Mouse (Mus musculus): ENCODE results near the gene Ebf1. TPM values are rescaled to one million over a fixed set of nuclear protein-coding genes. Genes with fewer than 3 reads are reported as not detected.

Ebf1 gene
- total and polyA plus RNA-seq, 3 experiments, result 0.04 TPM; not detected in 2

DNA sequence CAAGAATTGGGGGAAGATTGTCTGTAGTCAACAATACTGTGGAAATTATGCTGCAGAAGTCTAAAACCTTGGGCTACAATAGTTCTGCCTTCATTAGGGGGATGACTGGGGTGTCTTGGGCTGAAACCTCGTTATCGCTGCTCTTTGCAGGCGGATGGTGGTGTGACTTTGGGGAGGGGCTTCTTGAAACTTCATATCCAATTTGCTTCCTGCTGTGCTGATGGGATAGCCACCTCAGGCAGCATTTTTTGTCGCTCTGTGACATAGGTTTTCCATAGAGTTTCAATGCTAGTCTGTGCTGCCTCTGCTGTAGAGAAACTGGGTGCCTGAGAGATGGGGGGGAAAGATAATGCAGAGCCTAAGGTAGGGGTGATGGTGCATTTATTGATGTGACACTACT is 198.9 kb downstream of the Ebf1 start:
- TF ChIP-seq MAZ (IDR thresholded peaks at IDR 0.05; ENCODE audit: low read depth, low read length) (no peak), ZC3H11A (IDR thresholded peaks at IDR 0.05; ENCODE audit: low read depth, low read length) (no peak), MAFK (IDR thresholded peaks at IDR 0.05; ENCODE audit: borderline replicate concordance, low read depth, low read length) (no peak), SIN3A (IDR thresholded peaks at IDR 0.05; ENCODE audit: low read length) (no peak), MEF2A (IDR thresholded peaks at IDR 0.05; ENCODE audit: extremely low read depth, insufficient replicate concordance, low read depth, low read length, poor library complexity, severe bottlenecking) (no peak), RCOR1 (IDR thresholded peaks at IDR 0.05; ENCODE audit: low read depth, low read length) (no peak), TBP (IDR thresholded peaks at IDR 0.05; ENCODE audit: low read depth, low read length) (no peak), HCFC1 (IDR thresholded peaks at IDR 0.05; ENCODE audit: low read depth, low read length) (no peak), MYB (IDR thresholded peaks at IDR 0.05; ENCODE audit: low read depth, low read length) (no peak)
- no peaks in the 10 kb centered on the region for H3K4me1 ChIP-seq (ENCODE audit: control insufficient read depth in 1 of 2, insufficient read depth in 2 of 2, low read length in 2 of 2)

GRCm38 (mm10) chr11:44822312-44822711 is 205.2 kb downstream of the Ebf1 start:
- TF ChIP-seq ELF1 (IDR thresholded peaks at IDR 0.05; ENCODE audit: low read depth, low read length) (no peak), NELFE (IDR thresholded peaks at IDR 0.05; ENCODE audit: low read depth, low read length) (no peak), HCFC1 (IDR thresholded peaks at IDR 0.05; ENCODE audit: low read depth, low read length) (no peak), MYB (IDR thresholded peaks at IDR 0.05; ENCODE audit: low read depth, low read length) (no peak), CHD2 (IDR thresholded peaks at IDR 0.05; ENCODE audit: low read length) (no peak), KAT2A (conservative IDR thresholded peaks at IDR 0.05; ENCODE audit: low read depth, low read length) (no peak), CHD1 (IDR thresholded peaks at IDR 0.05; ENCODE audit: low read depth, low read length) (no peak), MAFK (IDR thresholded peaks at IDR 0.05; ENCODE audit: borderline replicate concordance, low read depth, low read length) (no peak), RAD21 (IDR thresholded peaks at IDR 0.05; ENCODE audit: low read depth, low read length) (no peak), MXI1 (IDR thresholded peaks at IDR 0.05; ENCODE audit: low read depth, low read length) (no peak), CTCF (IDR thresholded peaks at IDR 0.05 in 2 of 3, conservative IDR thresholded peaks at IDR 0.05 in 1 of 3; ENCODE audit: control insufficient read depth in 1 of 3, insufficient read depth in 1 of 3, low read depth in 2 of 3, low read length in 3 of 3, poor library complexity in 1 of 3, severe bottlenecking in 1 of 3) (no peak), USF1 (IDR thresholded peaks at IDR 0.05; ENCODE audit: low read depth, low read length) (no peak), BHLHE40 (IDR thresholded peaks at IDR 0.05; ENCODE audit: borderline replicate concordance, low read depth, low read length) (no peak)
- H3K4me1 ChIP-seq (ENCODE audit: control insufficient read depth in 1 of 2, insufficient read depth in 2 of 2, low read length in 2 of 2), result no peaks in the 10 kb centered on the region
- no peaks in the 10 kb centered on the region for H3K27me3 ChIP-seq (ENCODE audit: control insufficient read depth in 1 of 2, insufficient read depth in 2 of 2, low read length in 2 of 2)
- H3K9ac ChIP-seq (ENCODE audit: control insufficient read depth, low read depth, low read length, poor library complexity, severe bottlenecking), result no peak overlapping the region
- H3K4me3 ChIP-seq (ENCODE audit: control insufficient read depth in 1 of 2, insufficient read depth in 1 of 2, low read depth in 2 of 2, low read length in 2 of 2), result no peak overlapping the region
- no peak overlapping the region for H3K27ac ChIP-seq (ENCODE audit: control insufficient read depth, low read depth, low read length)
- H3K79me2 ChIP-seq (ENCODE audit: control insufficient read depth, insufficient read depth, low read length, poor library complexity), result no peaks in the 10 kb centered on the region
- H3K9me3 ChIP-seq (replicated peaks; ENCODE audit: insufficient read depth, low read length), result no peaks in the 10 kb centered on the region
- no peaks in the 10 kb centered on the region for H3K36me3 ChIP-seq (ENCODE audit: control insufficient read depth in 1 of 2, insufficient read depth in 2 of 2, low read length in 2 of 2)
- no peak for DNase-seq (ENCODE audit: low read depth, low spot score)

More for the DNA sequence above, 198.9 kb downstream of the Ebf1 start:
- no peaks in the 10 kb centered on the region for H3K9me3 ChIP-seq (replicated peaks; ENCODE audit: insufficient read depth, low read length)
- H3K27me3 ChIP-seq (ENCODE audit: control insufficient read depth in 1 of 2, insufficient read depth in 2 of 2, low read length in 2 of 2), result no peaks in the 10 kb centered on the region
- H3K79me2 ChIP-seq (ENCODE audit: control insufficient read depth, insufficient read depth, low read length, poor library complexity), result no peaks in the 10 kb centered on the region
- no peak overlapping the region for H3K27ac ChIP-seq (ENCODE audit: control insufficient read depth, low read depth, low read length)
- no peak overlapping the region for H3K4me3 ChIP-seq (ENCODE audit: control insufficient read depth in 1 of 2, insufficient read depth in 1 of 2, low read depth in 2 of 2, low read length in 2 of 2)
- no peak for DNase-seq (ENCODE audit: low read depth, low spot score)
- no peak overlapping the region for H3K9ac ChIP-seq (ENCODE audit: control insufficient read depth, low read depth, low read length, poor library complexity, severe bottlenecking)
- no peaks in the 10 kb centered on the region for H3K36me3 ChIP-seq (ENCODE audit: control insufficient read depth in 1 of 2, insufficient read depth in 2 of 2, low read length in 2 of 2)

All from MEL (cell line).